Mouse (Mus musculus) limb, embryonic 12.5 days (tissue): ENCODE measurements around the gene Rpn1. TPM values are rescaled to one million over a fixed set of nuclear protein-coding genes. Genes with fewer than 3 reads are reported as not detected.

Source experiments
- ATAC-seq: fragments of 200-750 bp; cut with Nextera tagmentation; 2 replicates; pipeline ENCODE4 v1.8.0; 2017; ENCODE audit warnings: low read depth, moderate TSS enrichment; ENCODE audit not compliant: insufficient number of reproducible peaks, insufficient read depth, low FRiP score, low TSS enrichment
- H3K27ac ChIP-seq: fragments of 300-500 bp; sonication (generic); 2 replicates; pipeline ENCODE4 v1.5.1; 2016; ENCODE audit warnings: mild to moderate bottlenecking, moderate library complexity
- H3K27me3 ChIP-seq: fragments of 300-500 bp; sonication (generic); 2 replicates; pipeline ENCODE4 v1.6.1; 2016; ENCODE audit warnings: mild to moderate bottlenecking, moderate library complexity
- H3K36me3 ChIP-seq: fragments of 300-500 bp; sonication (generic); 2 replicates; pipeline ENCODE4 v1.6.1; 2016; ENCODE audit warnings: mild to moderate bottlenecking, moderate library complexity
- H3K4me1 ChIP-seq: fragments of 300-500 bp; sonication (generic); replicated peaks from 2 replicates; pipeline ENCODE4 v1.6.1; 2016
- H3K4me2 ChIP-seq: fragments of 300-500 bp; sonication (generic); 2 replicates; pipeline ENCODE4 v1.6.1; 2016; ENCODE audit warnings: mild to moderate bottlenecking, moderate library complexity
- H3K4me3 ChIP-seq: fragments of 300-500 bp; sonication (generic); replicated peaks from 2 replicates; pipeline ENCODE4 v1.5.1; 2016; ENCODE audit warnings: mild to moderate bottlenecking
- H3K9ac ChIP-seq: fragments of 300-500 bp; sonication (generic); replicated peaks from 2 replicates; pipeline ENCODE4 v1.6.1; 2016; ENCODE audit warnings: mild to moderate bottlenecking, moderate library complexity
- H3K9me3 ChIP-seq: fragments of 300-500 bp; sonication (generic); 2 replicates; pipeline ENCODE4 v1.6.1; 2016; ENCODE audit warnings: mild to moderate bottlenecking, moderate library complexity
- WGBS: fragments of 180-500 bp; shearing (Covaris S2); methylation state at CpG from one replicate; pipeline ENCODE4 v1.1.7; 2016; 5-methylcytosine and 5-hydroxymethylcytosine counted together
- polyA plus RNA-seq: library from polyadenylated mRNA; unstranded; fragments of >200 nt; fragmentation: Nextera tagmentation; extraction: Ambion mirVana; gene quantifications from 2 replicates; pipeline ENCODE4 v1.2.1, GENCODE M21; 2016

Rpn1 gene
- polyA plus RNA-seq, 1 experiment from 2014 or later = 337 TPM

DNA sequence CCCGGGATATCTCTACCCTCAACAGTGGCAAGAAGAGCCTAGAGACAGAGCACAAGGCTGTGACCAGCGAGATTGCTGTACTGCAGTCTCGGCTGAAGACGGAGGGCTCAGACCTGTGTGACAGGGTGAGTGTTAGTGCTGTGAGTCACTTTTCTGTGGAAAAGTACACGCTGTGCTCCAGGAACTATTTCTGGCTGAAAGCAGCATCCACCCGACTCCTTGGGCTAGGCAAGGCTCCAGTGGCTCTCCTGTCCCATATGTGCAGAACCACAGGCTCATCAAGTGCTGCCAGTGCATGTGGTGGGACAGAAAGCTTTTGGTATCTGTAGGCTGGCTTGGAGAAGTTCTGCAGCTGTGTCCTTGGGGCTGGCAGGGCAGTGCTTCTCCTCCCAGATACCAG is 17.8 kb downstream of the Rpn1 start:
- peaks cover 14% of the 10 kb centered on the region for H3K4me1 ChIP-seq
- H3K9me3 ChIP-seq = no peaks in the 10 kb centered on the region
- H3K9ac ChIP-seq = no peak overlapping the region
- H3K27me3 ChIP-seq = no peaks in the 10 kb centered on the region
- H3K4me2 ChIP-seq = no peak overlapping the region
- no peak for ATAC-seq
- peaks cover 77% of the 10 kb centered on the region for H3K36me3 ChIP-seq
- no peak overlapping the region for H3K4me3 ChIP-seq
- no peak overlapping the region for H3K27ac ChIP-seq
- whole genome bisulfite sequencing = 91% methylated on average over 6 of the region's 6 CpGs

DNA sequence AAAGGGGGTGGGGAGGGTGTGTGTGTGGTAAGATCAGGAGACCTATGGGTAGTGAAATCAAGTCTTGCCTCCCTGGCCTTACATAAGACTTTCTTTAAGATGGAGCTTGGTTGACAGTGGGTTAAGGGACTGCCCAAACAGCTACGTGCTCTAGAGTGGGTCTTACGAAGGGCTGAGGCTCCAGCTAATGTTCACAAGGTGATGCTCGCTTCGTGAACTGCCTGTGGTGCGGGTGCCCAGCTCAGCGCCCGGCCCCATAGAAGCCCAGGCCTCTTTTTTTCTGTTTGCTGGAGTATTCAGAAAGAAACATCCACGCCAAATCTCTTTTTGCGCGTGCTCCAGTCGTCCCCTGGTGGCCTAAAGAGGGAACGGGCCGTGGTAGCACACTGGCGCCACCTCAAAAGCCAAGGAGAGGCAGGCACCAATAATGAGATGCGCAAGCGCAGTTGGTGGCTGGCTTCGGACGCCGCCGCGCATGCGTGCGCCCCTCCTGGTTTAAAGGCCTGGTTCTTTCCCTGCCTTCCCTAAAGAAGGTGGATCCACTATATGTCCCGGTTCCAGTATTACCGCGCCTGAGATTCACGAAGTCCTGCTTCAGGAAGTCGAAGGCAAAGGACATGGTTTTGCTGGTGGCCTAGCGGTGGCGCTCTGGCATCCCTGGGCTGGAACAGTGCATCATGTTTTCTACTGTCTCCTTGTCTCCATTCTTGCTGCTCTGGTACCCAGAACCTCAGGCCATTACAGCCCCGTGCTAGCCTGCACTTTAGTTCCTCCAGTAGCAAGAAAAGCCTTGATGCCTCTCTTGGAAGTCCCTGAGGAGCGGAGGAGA is 21.7 kb downstream of the Rpn1 start:
- H3K9ac ChIP-seq = peak overlapping the region; percentile 53; the same call in 1 of the 2 replicates
- H3K9me3 ChIP-seq = no peaks in the 10 kb centered on the region
- H3K27ac ChIP-seq = peak overlapping the region; percentile 77
- peaks cover 38% of the 10 kb centered on the region for H3K36me3 ChIP-seq
- peaks cover 14% of the 10 kb centered on the region for H3K4me1 ChIP-seq
- 11% methylated on average over 32 of the region's 32 CpGs for WGBS
- peak overlapping the region; percentile 22; the same call in 1 of the 2 replicates for H3K4me3 ChIP-seq
- H3K4me2 ChIP-seq = peak overlapping the region; percentile 51
- H3K27me3 ChIP-seq = no peaks in the 10 kb centered on the region
- ATAC-seq = peak; percentile 73

DNA sequence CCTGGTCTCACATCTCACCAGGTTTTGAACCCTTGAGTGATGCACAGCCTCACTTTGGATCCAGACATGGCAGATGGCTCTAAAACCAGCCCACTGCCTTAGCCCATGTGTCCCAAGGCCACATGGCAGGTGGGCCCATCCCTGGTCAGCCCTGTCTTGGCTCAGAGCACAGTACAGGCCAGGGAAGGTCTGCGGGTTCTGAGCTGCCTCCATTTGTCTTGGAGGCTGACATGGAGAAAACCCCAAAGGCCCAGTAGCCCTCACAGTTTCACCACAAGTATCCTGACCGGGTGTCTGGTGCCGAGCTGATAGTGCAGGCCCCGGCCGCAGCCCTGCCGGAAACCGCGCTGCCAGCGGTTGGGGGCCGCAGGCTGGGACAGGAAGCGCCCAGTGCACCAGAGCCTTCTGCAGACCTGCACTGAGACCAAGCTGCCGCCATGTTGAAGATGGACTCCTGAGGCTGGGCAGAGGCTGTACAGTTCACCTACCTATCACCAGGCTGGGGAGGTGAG is 22.4 kb downstream of the Rpn1 start:
- H3K27ac ChIP-seq = peak overlapping the region; percentile 77; the same call in 1 of the 2 replicates

DNA sequence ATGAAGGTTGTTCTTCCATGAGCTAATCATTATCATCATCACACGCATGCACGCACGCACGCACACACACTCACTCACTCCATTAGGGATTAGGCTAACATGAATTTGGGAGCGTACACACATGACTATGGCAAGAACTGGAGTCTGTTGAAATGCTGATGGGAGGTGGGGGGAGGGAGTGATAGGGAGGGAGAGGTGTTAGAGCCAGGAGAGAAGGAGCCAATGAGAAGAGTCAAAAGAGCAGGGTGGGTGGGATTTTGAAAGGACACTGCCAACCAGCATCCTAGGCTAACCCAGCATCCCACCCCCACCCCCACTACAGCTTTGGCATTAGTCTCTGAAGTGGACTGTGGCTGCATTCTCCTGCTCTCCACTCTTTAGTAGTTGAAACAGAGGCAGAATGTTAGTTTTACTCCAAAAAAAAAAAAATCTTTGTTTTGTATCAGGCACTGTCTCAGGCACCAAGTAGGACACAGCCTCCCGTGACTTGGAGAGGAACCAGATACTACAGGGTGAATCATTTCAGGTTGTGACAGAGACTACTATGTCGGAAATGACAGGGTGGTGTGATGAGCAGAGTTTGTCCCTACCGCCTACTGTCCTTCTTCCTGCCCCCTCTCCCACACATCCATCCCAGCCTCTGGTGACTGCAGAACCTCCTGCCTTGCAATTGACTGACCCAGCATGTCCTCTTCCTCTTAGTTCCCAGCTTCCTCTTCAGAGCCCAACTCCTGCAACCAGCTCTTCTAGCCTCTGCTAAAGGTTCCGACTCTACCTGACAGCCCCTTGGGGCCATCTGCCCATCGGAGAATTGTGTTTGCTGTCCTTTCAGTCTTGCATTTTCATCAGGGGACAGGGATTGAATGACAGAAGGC is 23.6 kb downstream of the Rpn1 start:
- Histone ChIP-seq H3K36me3 (peaks cover 19% of the 10 kb centered on the region), H3K27ac (no peak overlapping the region), H3K9ac (no peak overlapping the region), H3K9me3 (no peaks in the 10 kb centered on the region), H3K27me3 (no peaks in the 10 kb centered on the region), H3K4me1 (peaks cover 14% of the 10 kb centered on the region), H3K4me3 (no peak overlapping the region), H3K4me2 (no peak overlapping the region)
- 88% methylated on average over 10 of the region's 10 CpGs for WGBS
- no peak for ATAC-seq

More for the DNA sequence above, 22.4 kb downstream of the Rpn1 start:
- peak overlapping the region; percentile 51 for H3K4me2 ChIP-seq
- H3K36me3 ChIP-seq = peaks cover 31% of the 10 kb centered on the region
- no peak overlapping the region for H3K9ac ChIP-seq
- H3K9me3 ChIP-seq = no peaks in the 10 kb centered on the region
- H3K4me3 ChIP-seq = no peak overlapping the region
- H3K27me3 ChIP-seq = no peaks in the 10 kb centered on the region
- H3K4me1 ChIP-seq = peaks cover 14% of the 10 kb centered on the region
- peak; percentile 24 for ATAC-seq
- 97% methylated on average over 12 of the region's 12 CpGs for WGBS

DNA sequence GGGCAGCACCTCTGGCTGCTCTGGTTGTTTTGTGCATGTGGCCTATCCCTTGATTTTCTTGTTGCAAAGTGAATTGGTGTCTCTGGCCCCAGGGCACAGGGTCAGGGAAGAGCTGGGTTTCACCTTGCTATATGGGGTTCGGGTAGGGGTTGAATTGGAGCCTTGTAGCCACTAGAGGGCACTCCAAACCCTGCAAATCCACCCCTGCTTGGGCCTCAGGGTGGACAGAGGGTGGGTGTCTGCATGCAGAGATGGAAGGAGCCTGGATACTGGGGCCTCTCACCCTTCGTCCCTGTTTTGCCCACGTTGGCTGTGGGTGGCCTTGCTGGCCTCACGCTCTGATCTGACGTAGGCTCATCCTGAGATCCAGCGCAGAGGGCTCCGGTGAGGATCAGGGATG is 28.9 kb downstream of the Rpn1 start:
- Histone ChIP-seq H3K36me3 (no peaks in the 10 kb centered on the region), H3K9me3 (no peaks in the 10 kb centered on the region), H3K27ac (no peak overlapping the region; the same call in 1 of the 2 replicates), H3K4me2 (no peak overlapping the region), H3K4me3 (no peak overlapping the region), H3K27me3 (no peaks in the 10 kb centered on the region), H3K9ac (no peak overlapping the region), H3K4me1 (peaks cover 19% of the 10 kb centered on the region)
- WGBS = 32% methylated on average over 7 of the region's 7 CpGs
- ATAC-seq = peak; percentile 64; the same call in 1 of the 2 replicates

DNA sequence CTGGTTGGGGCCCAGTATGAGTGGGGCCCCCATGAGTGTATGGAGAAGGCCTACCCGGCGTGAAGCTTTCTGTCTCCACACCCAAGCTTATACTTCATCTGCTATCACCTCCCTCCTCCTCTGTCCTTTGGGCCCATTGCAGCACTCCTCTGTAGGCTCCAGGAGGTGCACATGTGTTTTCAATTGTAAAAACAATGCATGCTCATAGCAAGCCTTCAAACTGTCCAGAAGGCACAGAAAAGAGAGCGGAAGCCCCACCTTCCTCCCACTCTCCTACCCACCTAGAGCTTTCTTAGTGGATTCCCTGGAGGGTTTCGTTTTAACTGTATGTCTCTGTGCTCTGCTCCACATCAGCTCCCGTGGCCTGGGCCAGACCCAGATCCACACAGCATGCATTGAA is 30.1 kb downstream of the Rpn1 start:
- H3K9ac ChIP-seq = 0 out of 2 replicates have a peak overlapping the region, but pooled peaks have one; percentile 6
- peak overlapping the region; percentile 69 for H3K27ac ChIP-seq
- H3K4me2 ChIP-seq = no peak overlapping the region
- H3K4me1 ChIP-seq = peaks cover 19% of the 10 kb centered on the region
- 51% methylated on average over 5 of the region's 5 CpGs for WGBS
- no peak overlapping the region for H3K4me3 ChIP-seq
- H3K9me3 ChIP-seq = no peaks in the 10 kb centered on the region
- ATAC-seq = peak; percentile 38; the same call in 1 of the 2 replicates
- H3K27me3 ChIP-seq = no peaks in the 10 kb centered on the region
- no peaks in the 10 kb centered on the region for H3K36me3 ChIP-seq

DNA sequence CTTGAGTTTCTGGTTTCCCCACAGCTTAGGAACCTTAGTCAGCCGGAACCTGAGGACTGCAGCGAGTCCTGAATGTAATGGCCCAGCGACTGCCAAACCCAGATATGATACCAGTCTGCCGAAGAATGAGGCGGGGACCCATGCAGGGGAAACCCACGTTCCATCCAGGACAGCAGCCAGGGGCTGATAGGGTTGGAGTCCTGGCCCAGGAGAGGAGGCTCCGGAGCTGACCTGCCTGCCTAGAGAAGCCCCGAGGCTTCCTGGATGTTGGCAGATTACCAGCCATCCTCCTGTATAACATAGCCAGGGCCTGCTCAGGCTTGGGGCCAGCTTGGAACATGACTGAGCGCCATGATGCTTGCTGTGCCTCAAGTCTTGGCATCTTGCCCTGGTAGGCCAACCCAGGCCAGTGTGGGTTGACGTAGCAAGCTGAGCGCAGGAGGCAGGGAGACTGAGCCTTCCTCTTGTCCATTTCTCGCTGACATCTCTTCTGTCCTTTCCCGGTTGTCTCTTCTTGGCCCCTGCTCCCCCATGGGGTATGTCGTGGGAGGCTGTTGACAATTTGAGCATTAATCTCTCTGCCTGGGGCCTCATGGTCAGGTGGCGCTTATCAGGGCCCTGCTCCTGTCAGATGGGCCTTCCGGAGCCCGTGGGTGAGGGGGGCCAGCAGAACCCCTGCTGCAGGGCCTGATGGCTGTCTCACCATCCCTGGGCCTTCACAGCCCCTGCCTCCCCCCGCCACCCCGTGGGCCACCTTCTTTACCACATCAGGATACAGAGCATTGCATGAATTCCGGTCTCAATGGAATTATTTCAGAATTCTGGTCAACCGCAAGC is 32.3 kb downstream of the Rpn1 start:
- H3K4me3 ChIP-seq = no peak overlapping the region
- no peak overlapping the region for H3K4me2 ChIP-seq
- 83% methylated on average over 21 of the region's 21 CpGs for WGBS
- H3K9ac ChIP-seq = no peak overlapping the region
- H3K27me3 ChIP-seq = no peaks in the 10 kb centered on the region
- peaks cover 19% of the 10 kb centered on the region for H3K4me1 ChIP-seq
- no peak overlapping the region for H3K27ac ChIP-seq
- no peak for ATAC-seq
- H3K36me3 ChIP-seq = no peaks in the 10 kb centered on the region
- no peaks in the 10 kb centered on the region for H3K9me3 ChIP-seq

DNA sequence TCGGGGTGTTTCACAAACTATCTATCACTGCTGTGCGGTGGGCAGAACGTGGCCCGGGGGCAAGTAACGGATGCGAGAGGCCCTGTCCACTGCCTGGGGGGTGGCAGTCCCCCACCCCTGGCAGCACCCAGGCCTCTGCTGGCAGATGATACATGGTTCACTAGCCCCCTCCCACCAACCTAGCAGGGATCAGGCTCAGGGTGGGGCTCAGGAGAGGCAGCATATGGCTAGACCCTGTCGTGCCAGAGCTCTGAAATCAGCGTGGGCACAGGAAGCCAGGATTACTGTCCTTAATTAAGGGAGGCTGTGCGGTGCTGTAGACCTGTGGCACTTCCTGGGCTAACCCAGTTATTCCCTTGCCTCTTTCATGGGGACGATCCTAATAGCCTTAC is 32.9 kb downstream of the Rpn1 start:
- H3K9ac ChIP-seq = no peak overlapping the region
- H3K27ac ChIP-seq = no peak overlapping the region
- WGBS = 79% methylated on average over 10 of the region's 10 CpGs
- ATAC-seq = no peak
- H3K36me3 ChIP-seq = no peaks in the 10 kb centered on the region
- no peaks in the 10 kb centered on the region for H3K9me3 ChIP-seq
- no peak overlapping the region for H3K4me2 ChIP-seq
- H3K4me3 ChIP-seq = no peak overlapping the region
- H3K4me1 ChIP-seq = peaks cover 19% of the 10 kb centered on the region
- H3K27me3 ChIP-seq = no peaks in the 10 kb centered on the region; the same call in 1 of the 2 replicates

DNA sequence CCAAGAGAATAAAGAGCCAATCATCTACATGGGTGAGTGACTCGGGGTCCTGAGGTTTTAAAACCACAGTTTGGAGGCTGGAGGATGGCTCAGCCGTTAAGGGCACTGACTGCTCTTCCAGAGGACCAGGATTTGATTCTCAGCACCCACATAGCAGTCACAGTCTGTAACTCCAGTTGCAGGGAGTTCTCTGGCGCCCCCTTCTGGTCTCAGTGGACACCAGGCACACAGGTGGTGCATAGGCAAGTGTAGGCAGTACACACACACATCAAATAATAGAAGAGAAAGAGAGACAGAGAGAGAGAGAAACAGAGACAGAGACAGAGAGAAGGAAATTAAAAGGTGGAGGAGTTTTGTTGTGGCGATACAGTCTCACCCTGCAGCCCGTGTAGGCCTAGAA is 35.0 kb downstream of the Rpn1 start:
- 73% methylated on average over 5 of the region's 5 CpGs for WGBS
- H3K4me2 ChIP-seq = no peak overlapping the region
- H3K36me3 ChIP-seq = no peaks in the 10 kb centered on the region
- H3K27ac ChIP-seq = no peak overlapping the region
- H3K9me3 ChIP-seq = no peaks in the 10 kb centered on the region
- peaks cover 17% of the 10 kb centered on the region for H3K4me1 ChIP-seq
- no peaks in the 10 kb centered on the region; the same call in 1 of the 2 replicates for H3K27me3 ChIP-seq
- H3K4me3 ChIP-seq = no peak overlapping the region
- no peak for ATAC-seq
- no peak overlapping the region for H3K9ac ChIP-seq

DNA sequence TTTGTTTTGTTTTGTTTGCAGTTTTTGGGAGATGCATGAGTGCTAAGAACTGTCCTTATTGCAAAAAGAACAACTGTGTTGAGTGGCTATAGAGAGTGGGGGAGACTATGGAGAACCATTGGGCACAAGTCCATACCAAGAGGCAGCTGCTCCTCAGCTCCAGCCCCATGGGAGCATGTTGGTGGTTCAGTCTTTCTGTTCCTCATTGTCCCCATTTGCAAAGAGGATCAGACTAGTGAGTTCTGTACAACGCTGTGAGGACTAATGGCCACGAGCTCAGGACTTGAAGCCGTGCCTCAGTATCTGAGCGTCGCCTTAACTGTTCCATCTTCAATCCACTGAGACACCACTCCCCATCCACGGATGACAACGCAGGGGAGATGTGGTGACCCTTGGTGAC is 36.5 kb downstream of the Rpn1 start:
- Histone ChIP-seq H3K27ac (no peak overlapping the region), H3K4me2 (no peak overlapping the region), H3K36me3 (no peaks in the 10 kb centered on the region), H3K9me3 (no peaks in the 10 kb centered on the region), H3K4me1 (peaks cover 10% of the 10 kb centered on the region), H3K27me3 (no peaks in the 10 kb centered on the region; the same call in 1 of the 2 replicates), H3K9ac (no peak overlapping the region), H3K4me3 (no peak overlapping the region)
- ATAC-seq = no peak
- 90% methylated on average over 7 of the region's 7 CpGs for WGBS
